Mouse (Mus musculus) heart, postnatal 36 days (tissue): ENCODE results near the gene Bst1. TPM values are rescaled to one million over a fixed set of nuclear protein-coding genes. Genes with fewer than 3 reads are reported as not detected.

Experiments
- total RNA-seq, 2 experiments: library from RNA; stranded (reverse); gene quantifications; 2 replicates each; pipeline ENCODE4 v1.2.3; 2021

The Bst1 gene
- total RNA-seq, 2 experiments from 2014 or later = 1.7 to 3.7 TPM

Other genes starting within 250 kb of the Bst1 start
- 10 to 100 TPM in 1 of 2 experiments, 1 to 10 TPM in 1; 9.6 to 10.3 TPM for gene Cc2d2a, start 156.5 kb upstream of the Bst1 start, total RNA-seq
- gene Fbxl5, start 2.8 kb downstream of the Bst1 start, total RNA-seq = 10 to 100 TPM; 37.6 to 38.0 TPM
- 1 to 10 TPM; 8.2 to 8.5 TPM for gene Cd38, start 49.7 kb downstream of the Bst1 start, total RNA-seq
- 1 to 10 TPM; 6.6 to 6.9 TPM for gene Gm7879, start 94.3 kb downstream of the Bst1 start, total RNA-seq
- not detected for gene Fgfbp1, start 162.9 kb downstream of the Bst1 start, total RNA-seq